Mouse (Mus musculus) kidney, adult 2 months (tissue): ENCODE results near the gene Apopt1.

Source experiments
- CTCF ChIP-seq: fragments of 200-500 bp; conservative IDR thresholded peaks from 2 replicates; pipeline ENCODE4 v1.5.1; 2011; ENCODE audit warnings: low read depth, mild to moderate bottlenecking, control low read depth, low read length, moderate library complexity, mixed read lengths; ENCODE audit not compliant: insufficient read depth, insufficient read length
- POLR2A ChIP-seq: fragments of 200-500 bp; IDR thresholded peaks from one replicate; pipeline ENCODE4 v1.6.1; 2011; ENCODE audit warnings: low read depth, low read length, control low read depth

GRCm38 (mm10) chr12:111794102-111794501, 81.0 kb downstream of the Apopt1 start:
- TF ChIP-seq POLR2A, result no peak
- TF ChIP-seq CTCF, result no peak
